Mouse (Mus musculus) liver, embryonic 15.5 days (tissue): ENCODE data around the gene Lhfpl1. TPM values are rescaled to one million over a fixed set of nuclear protein-coding genes. Genes with fewer than 3 reads are reported as not detected.
"Not testable (repeated sequence)": the region's sequence is repeated elsewhere in the genome, so short reads cannot be mapped to it uniquely, and the experiment has no call there.

Source experiments
- ATAC-seq: fragments of 200-750 bp; cut with Nextera tagmentation; 2 replicates; pipeline ENCODE4 v1.8.0; 2017; ENCODE audit warnings: moderate number of reproducible peaks, mild to moderate bottlenecking, moderate library complexity; ENCODE audit not compliant: insufficient read depth
- H3K27ac ChIP-seq: fragments of 300-500 bp; sonication (generic); replicated peaks from 2 replicates; pipeline ENCODE4 v1.5.1; 2015; ENCODE audit warnings: mild to moderate bottlenecking, inconsistent platforms
- H3K27me3 ChIP-seq: fragments of 300-500 bp; sonication (generic); 2 replicates; pipeline ENCODE4 v1.6.1; 2015; ENCODE audit warnings: mild to moderate bottlenecking, inconsistent platforms
- H3K36me3 ChIP-seq: fragments of 300-500 bp; sonication (generic); replicated peaks from 2 replicates; pipeline ENCODE4 v1.6.1; 2015; ENCODE audit warnings: moderate library complexity, mild to moderate bottlenecking, inconsistent platforms
- H3K4me1 ChIP-seq: fragments of 300-500 bp; sonication (generic); replicated peaks from 2 replicates; pipeline ENCODE4 v1.6.1; 2015; ENCODE audit warnings: inconsistent platforms
- H3K4me2 ChIP-seq: fragments of 300-500 bp; sonication (generic); 2 replicates; pipeline ENCODE4 v1.6.1; 2015; ENCODE audit warnings: moderate library complexity, mild to moderate bottlenecking, inconsistent platforms
- H3K4me3 ChIP-seq: fragments of 300-500 bp; sonication (generic); replicated peaks from 2 replicates; pipeline ENCODE4 v1.5.1; 2015; ENCODE audit warnings: mild to moderate bottlenecking, inconsistent platforms
- H3K9ac ChIP-seq: fragments of 300-500 bp; sonication (generic); 2 replicates; pipeline ENCODE4 v1.6.1; 2015; ENCODE audit warnings: moderate library complexity, mild to moderate bottlenecking, inconsistent platforms
- H3K9me3 ChIP-seq: fragments of 300-500 bp; sonication (generic); replicated peaks from 2 replicates; pipeline ENCODE4 v1.6.1; 2016; ENCODE audit warnings: inconsistent platforms
- WGBS: fragments of 180-500 bp; shearing (Covaris S2); methylation state at CpG from one replicate; pipeline ENCODE4 v1.1.7; 2015; ENCODE audit warnings: mixed read lengths; ENCODE audit not compliant: insufficient replicate concordance; 5-methylcytosine and 5-hydroxymethylcytosine counted together
- polyA plus RNA-seq: library from polyadenylated mRNA; unstranded; fragments of >200 nt; fragmentation: Nextera tagmentation; extraction: Ambion mirVana; gene quantifications from 2 replicates; pipeline ENCODE4 v1.2.1, GENCODE M21; 2015

Gene Lhfpl1
- 0.07 and 0.12 TPM in 2 replicates for polyA plus RNA-seq

GRCm38 (mm10) chrX:145348377-145349203 lies at the start of gene Lhfpl1:
Gene Lhfpl1, minus strand, starts transcription at chrX:145349089.
- WGBS, result 24% methylated on average over 7 of the region's 7 CpGs
- Histone ChIP-seq H3K36me3 (no peaks in the 10 kb centered on the region), H3K27me3 (no peaks in the 10 kb centered on the region), H3K4me2 (no peak within 1 kb of the TSS), H3K9ac (no peak within 1 kb of the TSS), H3K4me1 (no peaks in the 10 kb centered on the region), H3K4me3 (no peak within 1 kb of the TSS), H3K27ac (no peak within 1 kb of the TSS), H3K9me3 (no peaks in the 10 kb centered on the region)
- no peak for ATAC-seq

DNA sequence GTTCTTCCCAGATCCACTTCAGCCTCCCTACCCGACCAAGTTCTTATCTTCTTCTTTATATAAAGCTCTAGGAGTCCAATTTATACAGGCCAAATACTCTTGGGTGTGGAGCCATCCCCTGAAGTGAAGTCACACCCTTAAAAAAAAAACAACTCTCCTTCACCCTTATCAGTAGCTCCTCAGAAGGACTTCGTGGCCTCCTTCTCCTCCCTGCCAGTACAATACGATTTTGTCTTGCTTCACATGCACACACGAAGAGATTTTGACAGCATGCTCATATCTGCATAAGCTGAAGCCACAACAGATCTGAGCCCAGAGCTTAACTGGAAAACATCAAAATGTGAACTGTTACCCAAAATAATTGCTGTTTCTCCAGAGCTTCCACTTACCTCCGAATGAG lies 22.9 kb upstream of the Lhfpl1 start:
- H3K36me3 ChIP-seq, result no peaks in the 10 kb centered on the region
- no peak overlapping the region for H3K9ac ChIP-seq
- 20% methylated on average over 5 of the region's 5 CpGs for WGBS
- no peaks in the 10 kb centered on the region for H3K27me3 ChIP-seq
- H3K27ac ChIP-seq, result no peak overlapping the region
- no peak overlapping the region for H3K4me2 ChIP-seq
- H3K4me3 ChIP-seq, result no peak overlapping the region
- no peaks in the 10 kb centered on the region for H3K9me3 ChIP-seq
- ATAC-seq, result peak; percentile 57
- no peaks in the 10 kb centered on the region; the same call in 1 of the 2 replicates for H3K4me1 ChIP-seq

GRCm38 (mm10) chrX:145362527-145362926 lies 13.6 kb upstream of the Lhfpl1 start:
- H3K9ac ChIP-seq, result no peak overlapping the region
- H3K9me3 ChIP-seq, result no peaks in the 10 kb centered on the region

GRCm38 (mm10) chrX:145342402-145342801 lies 6.5 kb downstream of the Lhfpl1 start:
- Histone ChIP-seq H3K27ac (no peak overlapping the region), H3K36me3 (no peaks in the 10 kb centered on the region), H3K27me3 (no peaks in the 10 kb centered on the region), H3K4me3 (no peak overlapping the region), H3K9ac (no peak overlapping the region), H3K4me2 (no peak overlapping the region), H3K4me1 (no peaks in the 10 kb centered on the region), H3K9me3 (no peaks in the 10 kb centered on the region)
- WGBS, result 50% methylated on average over 2 of the region's 2 CpGs
- no peak for ATAC-seq

More at GRCm38 (mm10) chrX:145362527-145362926, 13.6 kb upstream of the Lhfpl1 start:
- Histone ChIP-seq H3K36me3 (no peaks in the 10 kb centered on the region), H3K4me1 (no peaks in the 10 kb centered on the region), H3K4me2 (no peak overlapping the region), H3K27ac (no peak overlapping the region), H3K4me3 (no peak overlapping the region), H3K27me3 (no peaks in the 10 kb centered on the region)
- WGBS, result 29% methylated on average over 4 of the region's 4 CpGs
- ATAC-seq, result no peak

DNA sequence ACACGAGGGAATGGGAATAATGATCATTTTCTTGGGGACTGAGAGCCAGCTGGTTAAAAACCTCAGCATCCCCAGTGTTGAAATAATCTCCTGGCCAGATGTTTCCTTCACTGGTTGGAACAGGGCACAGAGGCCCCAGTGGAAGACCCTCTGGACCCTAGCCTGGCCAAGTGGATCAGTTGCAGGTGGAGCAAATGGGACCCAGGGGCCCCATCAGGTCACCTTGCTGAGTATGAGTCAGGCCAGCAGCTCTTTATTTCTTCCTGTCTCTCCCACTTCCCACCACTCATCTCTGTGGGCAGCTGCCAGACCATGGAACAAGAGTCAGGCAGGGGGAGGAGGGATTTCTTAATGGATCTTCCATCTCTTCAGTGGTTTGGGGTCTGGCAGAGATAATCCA lies 12.7 kb downstream of the Lhfpl1 start:
- Histone ChIP-seq H3K4me3 (no peak overlapping the region), H3K36me3 (no peaks in the 10 kb centered on the region), H3K4me1 (no peaks in the 10 kb centered on the region), H3K9ac (no peak overlapping the region), H3K9me3 (no peaks in the 10 kb centered on the region), H3K27me3 (no peaks in the 10 kb centered on the region), H3K4me2 (no peak overlapping the region), H3K27ac (no peak overlapping the region)
- ATAC-seq, result no peak
- WGBS, result 38% methylated on average over 1 of the region's 1 CpGs

- 32% methylated on average over 1 of the region's 1 CpGs for WGBS
- Histone ChIP-seq H3K4me3 (no peak overlapping the region), H3K4me2 (no peak overlapping the region), H3K9me3 (no peaks in the 10 kb centered on the region), H3K36me3 (no peaks in the 10 kb centered on the region), H3K9ac (no peak overlapping the region), H3K27me3 (no peaks in the 10 kb centered on the region), H3K4me1 (no peaks in the 10 kb centered on the region), H3K27ac (no peak overlapping the region)
- no peak for ATAC-seq
These were observed 40.3 kb downstream of the Lhfpl1 start for GRCm38 (mm10) chrX:145308555-145308954.

- 10% methylated on average over 2 of the region's 2 CpGs for WGBS
- H3K9ac ChIP-seq, result no peak overlapping the region
- no peaks in the 10 kb centered on the region for H3K36me3 ChIP-seq
- H3K9me3 ChIP-seq, result no peaks in the 10 kb centered on the region
- no peak overlapping the region for H3K4me3 ChIP-seq
- ATAC-seq, result no peak
- no peaks in the 10 kb centered on the region for H3K27me3 ChIP-seq
- no peak overlapping the region for H3K4me2 ChIP-seq
- no peaks in the 10 kb centered on the region for H3K4me1 ChIP-seq
- H3K27ac ChIP-seq, result no peak overlapping the region
These were observed 41.7 kb downstream of the Lhfpl1 start for GRCm38 (mm10) chrX:145307174-145307573.

DNA sequence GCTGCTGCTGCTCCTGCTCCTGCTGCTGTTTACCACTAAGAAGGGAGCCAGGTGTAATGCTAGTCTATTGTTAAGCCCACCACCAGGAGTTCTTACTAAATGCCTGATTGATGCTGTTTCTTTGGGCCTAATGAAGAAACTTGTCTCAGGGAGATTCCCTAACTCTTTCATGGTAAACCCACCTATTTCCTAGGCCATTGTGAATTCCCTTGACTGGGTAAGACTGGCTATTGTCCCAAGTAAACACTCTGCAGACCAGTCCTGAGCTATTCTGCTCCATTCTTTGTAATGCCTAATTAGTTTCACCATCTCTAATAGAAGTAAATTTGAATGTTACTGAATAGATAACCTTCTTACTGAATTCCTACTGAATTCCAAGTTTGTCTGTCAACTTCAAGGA lies 48.7 kb downstream of the Lhfpl1 start:
- not testable (repeated sequence) for H3K9me3 ChIP-seq, ATAC-seq, H3K4me2 ChIP-seq, H3K4me3 ChIP-seq, H3K36me3 ChIP-seq, H3K27ac ChIP-seq, H3K9ac ChIP-seq, H3K27me3 ChIP-seq, H3K4me1 ChIP-seq

DNA sequence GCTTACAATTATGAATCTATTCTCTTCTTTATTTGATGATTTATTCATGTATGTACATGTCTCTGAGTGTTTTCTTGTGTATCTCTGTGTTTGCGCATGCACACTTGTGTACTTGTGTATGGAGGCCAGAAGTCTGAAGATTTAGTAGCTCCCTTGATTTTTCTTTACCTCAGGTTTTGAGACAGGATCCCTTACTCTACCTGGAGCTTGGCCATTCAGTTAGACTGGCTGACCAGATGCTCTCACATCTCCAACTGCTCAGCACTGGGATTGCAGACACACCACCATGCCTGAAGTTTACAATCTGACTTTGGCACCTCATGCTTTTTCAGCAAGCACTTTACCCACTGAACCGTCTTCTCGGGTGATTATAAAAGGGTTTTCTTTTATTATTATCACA lies 76.7 kb downstream of the Lhfpl1 start:
- no peaks in the 10 kb centered on the region for H3K4me1 ChIP-seq
- no peak overlapping the region for H3K4me2 ChIP-seq
- H3K9ac ChIP-seq, result no peak overlapping the region
- no peaks in the 10 kb centered on the region for H3K27me3 ChIP-seq
- no peak for ATAC-seq
- no peak overlapping the region for H3K4me3 ChIP-seq
- 68% methylated on average over 3 of the region's 3 CpGs for WGBS
- no peaks in the 10 kb centered on the region for H3K9me3 ChIP-seq
- no peaks in the 10 kb centered on the region for H3K36me3 ChIP-seq
- H3K27ac ChIP-seq, result no peak overlapping the region

DNA sequence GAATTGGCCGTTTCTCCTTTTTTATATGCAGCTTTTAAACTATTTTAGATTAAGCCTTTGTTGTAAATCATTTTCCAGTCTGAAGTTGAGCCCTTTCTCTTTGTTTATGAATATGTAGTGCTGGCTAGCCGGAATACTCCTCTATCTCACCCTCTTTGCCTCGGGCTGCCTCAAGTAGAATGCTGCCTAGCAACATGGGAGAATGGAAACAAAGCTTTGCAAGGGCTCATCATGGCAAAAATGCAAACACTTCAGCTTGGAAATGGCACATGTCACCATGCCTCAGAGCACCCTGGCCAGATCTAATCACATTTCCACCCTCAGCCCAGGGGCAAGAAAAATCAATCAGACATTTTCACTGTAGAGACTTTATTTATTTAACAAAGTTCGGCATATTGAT lies 77.1 kb downstream of the Lhfpl1 start:
- Histone ChIP-seq H3K4me2 (no peak overlapping the region), H3K4me1 (no peaks in the 10 kb centered on the region)

DNA sequence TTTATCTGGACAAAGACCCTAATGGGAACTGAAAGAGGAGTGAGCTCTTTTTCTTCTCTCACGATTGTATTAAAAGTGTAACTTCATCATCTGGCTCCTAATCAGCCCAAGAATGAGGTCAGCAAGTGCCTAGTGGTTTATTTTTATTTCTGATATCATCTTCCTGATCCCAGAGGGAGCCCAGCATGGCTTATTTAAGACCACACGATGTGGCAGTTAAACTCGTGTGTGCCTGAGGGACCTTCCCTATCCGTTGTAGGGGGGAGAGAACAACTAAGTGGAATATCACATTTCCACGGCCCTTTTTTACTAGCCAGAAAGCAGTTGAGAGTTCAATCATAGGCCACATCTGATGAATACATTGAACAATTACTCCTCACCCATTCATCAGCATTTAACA lies 87.1 kb downstream of the Lhfpl1 start:
- WGBS, result 32% methylated on average over 5 of the region's 5 CpGs
- no peak for ATAC-seq
- no peak overlapping the region for H3K9ac ChIP-seq
- H3K9me3 ChIP-seq, result no peaks in the 10 kb centered on the region
- H3K36me3 ChIP-seq, result no peaks in the 10 kb centered on the region
- no peaks in the 10 kb centered on the region for H3K4me1 ChIP-seq
- H3K27me3 ChIP-seq, result no peaks in the 10 kb centered on the region
- H3K27ac ChIP-seq, result no peak overlapping the region
- no peak overlapping the region for H3K4me2 ChIP-seq
- no peak overlapping the region for H3K4me3 ChIP-seq

More for the DNA sequence above, 77.1 kb downstream of the Lhfpl1 start:
- H3K36me3 ChIP-seq, result no peaks in the 10 kb centered on the region
- ATAC-seq, result no peak
- H3K27ac ChIP-seq, result no peak overlapping the region
- H3K4me3 ChIP-seq, result no peak overlapping the region
- H3K9me3 ChIP-seq, result no peaks in the 10 kb centered on the region
- WGBS, result 61% methylated on average over 4 of the region's 4 CpGs
- H3K27me3 ChIP-seq, result no peaks in the 10 kb centered on the region
- no peak overlapping the region for H3K9ac ChIP-seq
